Mouse (Mus musculus): ENCODE measurements around the gene Ciz1. TPM values are rescaled to one million over a fixed set of nuclear protein-coding genes. Genes with fewer than 3 reads are reported as not detected.

The Ciz1 gene
- polyA plus RNA-seq, 1 experiment, result 252 TPM

DNA sequence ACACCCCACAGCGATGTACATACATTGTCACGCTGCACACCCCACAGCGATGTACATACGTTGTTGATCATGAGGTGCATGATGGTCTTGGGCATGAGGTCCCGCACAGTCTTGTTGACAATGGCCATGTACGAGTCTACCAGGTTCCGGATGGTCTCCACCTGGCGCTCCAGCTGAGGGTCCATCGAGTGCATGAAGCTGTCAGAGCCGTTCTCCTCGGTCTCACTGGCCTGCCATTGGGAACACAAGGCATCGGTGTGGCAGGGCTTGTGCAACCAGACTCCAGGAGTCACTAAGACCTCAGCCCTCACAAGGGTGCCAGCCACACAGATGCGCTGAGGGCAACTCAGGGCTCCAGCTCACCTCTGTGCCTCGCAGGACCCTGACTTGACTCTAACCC is 37.3 kb upstream of the Ciz1 start:
- H3K4me1 ChIP-seq (ENCODE audit: control insufficient read depth, insufficient read depth, insufficient read length), result peaks cover 14% of the 10 kb centered on the region
- no peak overlapping the region for H3K4me3 ChIP-seq (ENCODE audit: extremely low read depth, insufficient read depth, insufficient read length)
- DNase-seq (ENCODE audit: low read depth in 1 of 2, low spot score in 2 of 2), result no peak
- peaks cover 11% of the 10 kb centered on the region for H3K27me3 ChIP-seq (ENCODE audit: control insufficient read depth, insufficient read depth, low read length)
- no peak for TF ChIP-seq POLR2A (IDR thresholded peaks at IDR 0.05; ENCODE audit: low read depth, low read length)
- no peak for TF ChIP-seq CTCF (IDR thresholded peaks at IDR 0.05; ENCODE audit: extremely low read depth, insufficient read depth, insufficient read length, insufficient replicate concordance)
- H3K27ac ChIP-seq (ENCODE audit: insufficient read depth, low read length), result no peak overlapping the region
- 96% methylated on average over 14 of the region's 14 CpGs for WGBS
- no peaks in the 10 kb centered on the region for H3K36me3 ChIP-seq (ENCODE audit: control insufficient read depth, insufficient read depth, low read length)

DNA sequence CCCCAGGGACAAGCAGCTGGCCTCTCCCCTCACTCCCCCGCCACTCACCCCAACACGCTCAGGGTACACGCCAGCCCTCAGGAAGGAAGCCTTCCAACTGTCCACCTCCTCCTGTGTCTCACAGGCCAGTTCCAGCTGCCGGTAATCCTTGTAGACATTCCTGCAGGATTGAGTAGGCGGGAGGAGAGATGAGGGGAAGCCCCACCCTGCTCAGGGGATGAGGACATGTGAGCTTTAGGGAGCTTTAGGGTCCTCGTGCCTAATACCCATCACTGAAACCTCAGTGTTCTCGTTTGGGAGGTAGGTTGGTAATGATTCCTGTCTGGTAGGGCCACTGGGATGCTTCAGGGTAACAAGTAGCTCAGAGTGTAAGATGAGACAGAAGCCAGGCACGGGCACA is 36.4 kb upstream of the Ciz1 start:
- Histone ChIP-seq H3K27me3 (ENCODE audit: control insufficient read depth, insufficient read depth, low read length) (peaks cover 11% of the 10 kb centered on the region), H3K4me1 (ENCODE audit: control insufficient read depth, insufficient read depth, insufficient read length) (peaks cover 14% of the 10 kb centered on the region)

GRCm38 (mm10) chr2:32316887-32317656 is 35.1 kb upstream of the Ciz1 start:
- Histone ChIP-seq H3K27me3 (ENCODE audit: control insufficient read depth, insufficient read depth, low read length) (peaks cover 6% of the 10 kb centered on the region), H3K4me1 (ENCODE audit: control insufficient read depth, insufficient read depth, insufficient read length) (peaks cover 5% of the 10 kb centered on the region; the same call in 1 of the 2 replicates), H3K36me3 (ENCODE audit: control insufficient read depth, insufficient read depth, low read length) (no peaks in the 10 kb centered on the region), H3K4me3 (ENCODE audit: extremely low read depth, insufficient read depth, insufficient read length) (no peak overlapping the region), H3K27ac (ENCODE audit: insufficient read depth, low read length) (no peak overlapping the region)
- no peak for DNase-seq (ENCODE audit: low read depth in 1 of 2, low spot score in 2 of 2)
- no peak for TF ChIP-seq CTCF (IDR thresholded peaks at IDR 0.05; ENCODE audit: extremely low read depth, insufficient read depth, insufficient read length, insufficient replicate concordance)
- no peak for TF ChIP-seq POLR2A (IDR thresholded peaks at IDR 0.05; ENCODE audit: low read depth, low read length)
- 76% methylated on average over 20 of the region's 20 CpGs for WGBS

More for the DNA sequence above, 36.4 kb upstream of the Ciz1 start:
- DNase-seq (ENCODE audit: low read depth in 1 of 2, low spot score in 2 of 2), result no peak
- TF ChIP-seq CTCF (IDR thresholded peaks at IDR 0.05; ENCODE audit: extremely low read depth, insufficient read depth, insufficient read length, insufficient replicate concordance) (no peak), POLR2A (IDR thresholded peaks at IDR 0.05; ENCODE audit: low read depth, low read length) (no peak)
- no peaks in the 10 kb centered on the region for H3K36me3 ChIP-seq (ENCODE audit: control insufficient read depth, insufficient read depth, low read length)
- no peak overlapping the region for H3K4me3 ChIP-seq (ENCODE audit: extremely low read depth, insufficient read depth, insufficient read length)
- WGBS, result 74% methylated on average over 8 of the region's 8 CpGs
- no peak overlapping the region for H3K27ac ChIP-seq (ENCODE audit: insufficient read depth, low read length)

DNA sequence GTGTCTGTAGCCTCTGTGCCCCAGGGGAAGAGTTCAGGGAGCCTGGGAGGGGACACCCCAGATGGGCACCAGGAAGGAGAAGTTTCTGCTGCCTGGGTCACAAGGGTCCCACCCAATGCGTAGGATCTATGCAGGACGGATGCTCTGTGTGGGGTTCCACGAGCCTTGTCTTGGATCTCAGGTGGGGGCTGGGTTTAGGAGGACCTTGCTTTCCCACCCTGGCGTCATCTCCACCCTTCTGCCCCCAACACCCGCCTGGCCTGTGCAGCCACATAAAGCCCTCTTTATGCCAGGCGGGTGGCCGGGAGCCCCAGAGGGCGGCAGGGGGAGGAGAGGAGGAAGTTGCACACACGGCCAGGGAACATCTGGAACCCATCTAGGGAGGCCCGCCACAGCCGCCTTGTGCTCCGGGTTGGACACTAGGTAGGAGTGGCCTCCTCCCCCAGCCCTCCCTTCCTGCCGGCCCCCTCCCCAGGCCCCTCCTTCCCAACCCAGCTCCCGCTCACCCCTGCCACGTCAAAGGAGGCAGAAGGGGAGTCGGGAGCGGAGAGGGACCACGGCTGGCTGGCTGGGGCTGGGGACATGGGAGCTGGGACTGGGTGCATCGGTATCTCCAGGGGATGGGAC is 34.2 kb upstream of the Ciz1 start:
- no peak for TF ChIP-seq CTCF (IDR thresholded peaks at IDR 0.05; ENCODE audit: extremely low read depth, insufficient read depth, insufficient read length, insufficient replicate concordance)
- no peak for TF ChIP-seq POLR2A (IDR thresholded peaks at IDR 0.05; ENCODE audit: low read depth, low read length)
- WGBS, result 10% methylated on average over 18 of the region's 19 CpGs
- DNase-seq (ENCODE audit: low read depth in 1 of 2, low spot score in 2 of 2), result no peak
- peaks cover 1% of the 10 kb centered on the region; the same call in 1 of the 2 replicates for H3K27me3 ChIP-seq (ENCODE audit: control insufficient read depth, insufficient read depth, low read length)
- no peak overlapping the region for H3K4me3 ChIP-seq (ENCODE audit: extremely low read depth, insufficient read depth, insufficient read length)
- no peaks in the 10 kb centered on the region for H3K4me1 ChIP-seq (ENCODE audit: control insufficient read depth, insufficient read depth, insufficient read length)
- H3K27ac ChIP-seq (ENCODE audit: insufficient read depth, low read length), result no peak overlapping the region; the same call in 1 of the 2 replicates
- no peaks in the 10 kb centered on the region for H3K36me3 ChIP-seq (ENCODE audit: control insufficient read depth, insufficient read depth, low read length)

- 79% methylated on average over 14 of the region's 14 CpGs for WGBS
- Histone ChIP-seq H3K36me3 (ENCODE audit: control insufficient read depth, insufficient read depth, low read length) (no peaks in the 10 kb centered on the region), H3K4me1 (ENCODE audit: control insufficient read depth, insufficient read depth, insufficient read length) (no peaks in the 10 kb centered on the region), H3K4me3 (ENCODE audit: extremely low read depth, insufficient read depth, insufficient read length) (no peak overlapping the region), H3K27ac (ENCODE audit: insufficient read depth, low read length) (no peak overlapping the region), H3K27me3 (ENCODE audit: control insufficient read depth, insufficient read depth, low read length) (peaks cover 1% of the 10 kb centered on the region; the same call in 1 of the 2 replicates)
- no peak for DNase-seq (ENCODE audit: low read depth in 1 of 2, low spot score in 2 of 2)
- TF ChIP-seq POLR2A (IDR thresholded peaks at IDR 0.05; ENCODE audit: low read depth, low read length) (no peak), CTCF (IDR thresholded peaks at IDR 0.05; ENCODE audit: extremely low read depth, insufficient read depth, insufficient read length, insufficient replicate concordance) (no peak)
These were observed 33.2 kb upstream of the Ciz1 start for GRCm38 (mm10) chr2:32318709-32319585.

All from spleen, adult 2 months (tissue).